Mouse (Mus musculus): ENCODE results near the gene Cd86.

Cd86 gene

GRCm38 (mm10) chr16:36598265-36598664 lies 67.6 kb downstream of the Cd86 start:
- DNase-seq (ENCODE audit: low spot score), result no peak

DNA sequence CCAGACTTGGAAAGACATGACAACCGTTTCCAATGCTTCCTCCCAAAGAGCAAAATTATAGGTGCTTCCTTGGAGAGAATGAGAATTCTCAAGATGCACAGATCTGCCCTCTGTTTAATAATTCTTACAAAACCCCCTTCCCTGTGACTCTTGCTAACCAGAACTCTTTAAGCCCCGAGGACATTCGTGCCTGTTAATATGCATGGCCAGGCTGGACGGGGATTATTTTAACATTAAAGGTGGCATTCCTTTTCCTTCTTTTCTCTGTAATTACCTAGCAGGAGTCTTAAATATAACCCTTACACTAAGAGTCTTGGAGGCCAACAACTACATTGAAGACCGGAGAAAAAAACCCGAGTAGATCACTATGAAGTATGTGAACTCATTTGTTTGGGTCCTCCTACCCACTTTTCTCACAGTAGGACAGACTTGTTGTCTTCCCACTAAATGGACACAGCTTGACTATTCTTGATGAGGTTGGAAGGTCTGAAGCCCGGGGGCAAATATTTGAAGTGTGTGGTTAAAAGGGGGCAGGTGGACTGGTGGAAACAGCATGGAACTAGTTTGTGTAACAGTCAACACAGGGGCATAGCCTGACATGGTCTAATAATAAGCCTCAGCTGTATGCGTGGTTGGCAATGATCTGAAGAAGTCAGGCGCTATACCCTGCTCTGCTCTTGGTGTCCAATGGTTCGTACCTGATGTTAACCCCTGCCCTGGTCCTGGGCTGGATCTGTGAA lies 69.0 kb downstream of the Cd86 start:
- DNase-seq (ENCODE audit: low spot score), result no peak

DNA sequence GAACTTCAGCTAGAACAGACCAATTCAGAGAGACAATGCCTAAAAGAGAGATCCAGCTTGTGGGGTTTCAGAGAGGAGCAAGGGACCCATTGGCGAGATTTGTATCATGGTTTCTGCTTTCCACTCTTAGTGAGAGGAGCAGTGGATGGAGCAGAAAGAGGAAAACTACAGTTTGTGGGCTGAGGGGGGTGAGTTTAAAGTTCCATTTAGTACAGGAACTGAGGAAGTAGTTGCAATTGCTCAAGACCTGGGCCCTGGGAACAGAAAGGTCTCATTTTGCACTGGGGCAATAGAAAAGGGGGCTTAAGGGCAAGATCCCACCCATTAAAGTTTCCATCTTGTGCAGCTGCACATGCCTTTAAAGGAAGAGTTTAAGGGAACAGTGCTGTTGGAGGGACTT lies 76.0 kb downstream of the Cd86 start:
- DNase-seq (ENCODE audit: low spot score), result no peak

GRCm38 (mm10) chr16:36587971-36588370 lies 77.9 kb downstream of the Cd86 start:
- no peak for DNase-seq (ENCODE audit: low spot score)

DNA sequence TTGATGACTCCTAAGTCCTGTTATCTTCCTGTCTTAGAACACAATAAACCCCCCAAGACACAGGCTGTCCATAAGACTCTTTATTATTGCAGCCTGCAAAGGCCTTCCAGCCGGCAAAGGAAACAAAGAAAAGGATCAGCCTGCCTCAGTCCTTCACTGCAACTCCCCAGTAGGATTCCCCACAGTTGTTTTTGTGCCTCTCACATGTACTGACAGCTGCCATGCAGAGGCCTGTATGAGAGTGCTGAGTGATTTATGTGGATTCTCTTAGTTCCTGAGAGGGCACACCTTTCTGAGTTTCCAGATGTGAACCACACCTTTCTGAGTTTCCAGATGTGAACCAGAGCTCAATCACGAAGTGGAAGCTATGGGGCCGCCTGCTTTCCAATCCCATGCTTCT lies 83.8 kb downstream of the Cd86 start:
- no peak for DNase-seq (ENCODE audit: low spot score)

- no peak for DNase-seq (ENCODE audit: low spot score)
Measured at GRCm38 (mm10) chr16:36571942-36572341, 93.9 kb downstream of the Cd86 start.

DNA sequence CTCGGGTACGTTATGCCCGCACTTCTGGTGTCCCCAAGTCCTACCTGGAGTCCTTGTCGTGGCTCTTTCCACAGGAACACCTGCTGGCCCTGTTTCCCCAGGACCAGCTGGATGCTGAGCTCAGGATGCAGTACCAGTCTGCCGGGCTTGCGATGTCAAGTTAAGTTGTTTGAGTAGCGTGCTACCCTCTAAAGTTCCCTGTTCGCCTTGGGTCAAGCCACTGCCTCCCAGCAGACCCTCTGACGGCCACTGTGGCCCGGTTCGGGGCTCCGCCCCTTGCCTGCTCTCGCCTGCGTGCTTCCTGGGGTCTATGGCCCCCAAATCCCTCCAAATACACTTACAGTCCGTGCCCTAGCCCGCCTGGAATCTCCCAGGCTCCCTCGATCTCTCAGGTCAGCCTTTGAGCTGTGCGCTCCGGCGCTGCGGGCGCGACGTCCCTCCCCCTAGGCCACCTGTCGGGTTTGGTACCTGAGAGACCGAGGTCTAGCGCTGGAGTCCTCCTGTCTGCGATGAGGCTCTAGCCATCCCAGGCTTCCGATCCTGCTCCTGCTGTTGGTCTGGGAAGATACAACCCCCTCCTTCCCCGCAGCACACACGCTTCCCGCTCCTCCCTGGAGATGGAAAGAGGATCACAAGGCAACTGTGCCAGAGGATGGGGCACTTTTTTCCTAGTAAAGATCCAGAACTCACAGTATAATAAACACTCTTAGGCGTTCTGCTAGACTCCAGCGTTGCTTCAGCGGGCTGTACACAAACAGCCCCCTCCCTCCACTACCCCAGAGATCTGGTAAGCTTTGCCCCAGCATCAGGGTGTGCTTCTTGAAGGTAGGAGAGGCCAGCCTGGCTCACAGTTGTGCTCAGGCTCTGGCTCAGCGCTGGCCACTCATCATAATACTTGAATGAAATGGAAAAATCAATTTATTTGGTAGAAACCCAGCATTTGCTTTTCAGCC lies 104.2 kb downstream of the Cd86 start, which contains the start of gene Casr:
Gene Casr, minus strand, starts transcription at position 756 of the 953 bp plus-strand sequence.
- DNase-seq (ENCODE audit: low spot score), result no peak

DNA sequence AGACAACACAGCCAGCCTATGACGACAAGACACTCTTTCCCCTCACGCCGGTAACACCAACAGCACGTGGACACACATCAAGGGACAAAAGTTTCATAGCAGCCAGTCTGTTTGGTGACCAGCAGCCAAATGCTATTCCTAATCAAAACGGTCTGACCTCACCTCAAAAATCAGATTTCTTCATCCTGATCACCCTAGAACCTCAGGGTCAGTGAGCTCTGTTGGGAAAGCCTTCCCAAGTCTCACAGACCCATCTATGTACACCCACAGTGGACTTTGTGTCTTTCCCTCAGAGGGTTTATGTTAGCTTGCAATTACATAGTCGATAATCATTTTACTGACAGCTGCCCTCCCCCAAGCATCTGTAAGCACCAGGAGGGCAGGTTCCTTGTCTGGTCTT lies 106.3 kb downstream of the Cd86 start:
- no peak for DNase-seq (ENCODE audit: low spot score)

DNA sequence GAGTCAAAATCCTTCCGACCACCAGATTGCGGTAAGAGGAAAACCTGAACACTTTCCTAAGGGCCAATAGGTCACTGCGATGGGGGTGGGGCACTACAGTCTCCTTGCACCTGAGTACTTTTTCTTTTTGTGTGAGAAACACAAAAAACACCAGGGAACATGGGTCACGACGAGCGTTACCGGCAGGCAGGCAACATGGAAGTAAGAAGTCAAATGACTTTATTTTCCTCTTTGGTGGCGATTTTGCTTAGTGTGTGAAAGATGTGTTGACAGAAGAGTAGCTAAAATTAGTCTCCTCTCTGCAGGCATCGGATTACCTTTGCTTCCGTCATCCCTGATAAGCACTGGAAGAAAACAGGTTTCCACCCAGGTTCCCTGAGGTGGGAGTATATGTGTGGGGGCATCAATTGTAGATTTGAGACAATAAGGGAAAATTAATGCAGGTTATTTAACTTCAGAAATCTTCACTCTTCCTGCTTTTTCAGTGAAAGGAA lies 110.2 kb downstream of the Cd86 start:
- no peak for DNase-seq (ENCODE audit: low spot score)
